Mouse (Mus musculus): ENCODE results near the gene Fam120a. TPM values are rescaled to one million over a fixed set of nuclear protein-coding genes. Genes with fewer than 3 reads are reported as not detected.

Fam120a gene
- total RNA-seq, 2 experiments from 2014 or later, result 96.4 to 101 TPM

GRCm38 (mm10) chr13:48966851-48967821 is 681 bp downstream of the Fam120a start:
- peak; percentile 51 for DNase-seq

GRCm38 (mm10) chr13:48965559-48966525 is 2.0 kb downstream of the Fam120a start:
- DNase-seq, result peak; percentile 55

DNA sequence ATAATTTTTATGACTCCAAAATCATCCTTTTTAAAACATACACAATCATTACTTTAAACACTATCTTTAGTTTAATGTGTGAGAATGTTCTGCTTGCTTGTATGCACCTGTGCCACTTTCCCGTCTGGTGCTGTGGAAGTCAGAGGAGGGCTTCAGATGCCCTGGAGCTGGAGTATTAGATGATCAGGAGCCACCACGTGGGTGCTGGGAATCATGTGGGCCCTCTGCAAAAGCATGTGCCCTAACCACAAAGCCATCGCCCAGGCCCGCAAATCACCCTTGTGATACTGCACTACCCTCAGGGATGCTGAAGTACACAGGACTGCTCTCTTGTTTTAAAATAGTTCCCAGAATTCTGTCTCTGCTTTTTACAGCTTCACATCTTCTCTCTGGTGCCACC is 3.0 kb downstream of the Fam120a start:
- no peak for DNase-seq

GRCm38 (mm10) chr13:48963111-48963510 is 4.7 kb downstream of the Fam120a start:
- DNase-seq, result no peak

GRCm38 (mm10) chr13:48962519-48962918 is 5.3 kb downstream of the Fam120a start:
- DNase-seq, result no peak

DNA sequence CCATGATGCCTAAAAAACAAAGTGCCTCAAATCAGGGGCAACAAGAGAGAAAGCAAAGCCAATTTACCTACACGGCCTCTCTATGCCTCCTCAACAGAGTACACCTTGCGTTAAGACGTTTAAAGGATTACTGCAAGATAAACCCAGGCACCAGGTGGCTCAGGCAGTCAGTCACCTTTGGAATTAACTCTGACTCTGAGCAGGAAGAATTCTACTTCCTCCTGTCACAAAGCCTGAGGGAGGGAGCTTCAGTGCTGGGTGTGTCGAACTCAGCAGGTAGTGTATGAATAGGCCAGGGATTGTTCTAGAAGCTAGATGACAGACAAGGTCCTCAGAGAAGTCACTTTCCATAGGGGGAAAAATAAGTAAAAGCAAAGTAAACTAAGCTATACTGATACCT is 9.2 kb downstream of the Fam120a start:
- no peak for DNase-seq

DNA sequence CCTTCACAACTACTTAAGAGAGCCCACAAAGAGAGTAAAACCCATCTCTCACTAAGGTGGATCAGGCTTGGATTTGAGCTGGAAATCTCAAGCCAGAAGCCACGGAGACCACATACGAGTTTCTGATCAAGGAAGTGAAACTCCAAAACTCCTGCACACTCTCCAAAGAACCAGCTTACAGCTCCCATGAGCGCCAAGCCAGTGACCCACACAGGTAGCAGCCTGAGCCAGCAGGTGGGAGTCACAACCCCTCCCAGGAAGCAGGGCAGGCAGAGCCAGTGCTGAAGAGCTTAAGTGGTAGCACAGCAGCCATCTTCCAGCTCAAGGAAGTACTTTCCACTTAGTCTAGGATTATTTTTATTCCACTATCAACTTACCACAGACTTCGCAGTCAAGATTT is 13.0 kb downstream of the Fam120a start:
- no peak for DNase-seq

- DNase-seq, result no peak
These were observed 17.1 kb downstream of the Fam120a start for GRCm38 (mm10) chr13:48950600-48951241.

GRCm38 (mm10) chr13:48948951-48949350 is 18.9 kb downstream of the Fam120a start:
- DNase-seq, result no peak

DNA sequence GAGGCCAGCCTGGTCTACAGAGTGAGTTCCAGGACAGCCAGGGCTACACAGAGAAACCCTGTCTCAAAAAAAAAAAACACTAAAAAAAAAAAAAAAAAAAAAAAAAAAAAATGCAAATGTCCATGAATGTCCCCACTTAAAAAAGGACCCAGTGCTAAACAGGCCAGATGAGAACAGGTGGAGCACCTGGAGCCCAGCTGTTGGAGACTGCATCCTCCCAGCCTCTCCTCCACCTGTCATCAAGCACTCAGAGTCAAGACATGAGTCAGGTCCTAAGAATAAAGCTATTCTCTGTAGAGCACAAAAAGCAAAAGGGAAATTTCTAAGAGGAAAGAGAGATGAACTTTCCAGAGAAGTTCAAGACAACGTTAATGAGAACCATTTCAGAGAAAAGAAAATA is 23.2 kb downstream of the Fam120a start:
- DNase-seq, result no peak

GRCm38 (mm10) chr13:48942471-48942870 is 25.3 kb downstream of the Fam120a start:
- no peak for DNase-seq

DNA sequence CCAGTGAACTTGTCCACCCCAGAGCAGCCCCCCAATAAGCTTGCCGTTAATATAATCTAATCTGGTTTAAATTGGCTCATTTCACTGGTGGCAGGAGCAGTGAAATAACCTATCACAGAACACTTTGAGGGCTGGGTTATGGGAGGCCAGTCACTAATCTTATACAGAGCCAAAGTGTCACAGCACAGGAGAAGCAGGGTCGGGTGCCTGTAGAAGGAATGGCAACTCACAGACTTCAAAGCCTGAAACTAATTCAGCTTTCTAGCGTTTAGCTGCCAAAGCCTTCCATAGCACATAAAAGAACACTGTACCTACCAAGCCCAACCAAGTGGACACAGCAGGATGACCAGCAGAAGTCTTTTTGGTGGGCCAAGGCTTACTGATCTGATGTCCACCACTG is 26.0 kb downstream of the Fam120a start:
- DNase-seq, result no peak

GRCm38 (mm10) chr13:48934597-48934996 is 33.2 kb downstream of the Fam120a start:
- no peak for DNase-seq

- no peak for DNase-seq
These were observed 35.1 kb downstream of the Fam120a start for GRCm38 (mm10) chr13:48932692-48933091.

DNA sequence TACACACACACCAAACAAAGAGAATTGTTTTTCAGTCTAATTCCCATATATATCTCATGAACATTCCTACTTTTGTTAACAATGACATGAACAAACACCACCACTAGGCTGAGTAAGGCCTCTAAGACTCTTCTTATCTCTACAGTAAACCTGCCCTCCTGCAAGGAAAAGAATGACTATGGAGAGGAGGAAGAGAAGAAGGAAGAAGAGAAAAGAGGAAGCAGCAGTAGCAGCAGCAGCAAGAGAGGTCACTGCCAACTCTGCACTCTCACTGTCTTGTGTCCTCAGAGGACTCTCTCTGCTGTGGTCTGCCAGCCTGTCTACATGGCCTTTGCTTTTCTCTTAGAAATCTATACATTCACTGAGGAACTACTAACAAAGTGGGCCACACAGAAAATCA is 36.1 kb downstream of the Fam120a start:
- no peak for DNase-seq

GRCm38 (mm10) chr13:48931232-48931631 is 36.6 kb downstream of the Fam120a start:
- no peak for DNase-seq

- no peak for DNase-seq
These were observed 38.2 kb downstream of the Fam120a start for GRCm38 (mm10) chr13:48929535-48930110.

DNA sequence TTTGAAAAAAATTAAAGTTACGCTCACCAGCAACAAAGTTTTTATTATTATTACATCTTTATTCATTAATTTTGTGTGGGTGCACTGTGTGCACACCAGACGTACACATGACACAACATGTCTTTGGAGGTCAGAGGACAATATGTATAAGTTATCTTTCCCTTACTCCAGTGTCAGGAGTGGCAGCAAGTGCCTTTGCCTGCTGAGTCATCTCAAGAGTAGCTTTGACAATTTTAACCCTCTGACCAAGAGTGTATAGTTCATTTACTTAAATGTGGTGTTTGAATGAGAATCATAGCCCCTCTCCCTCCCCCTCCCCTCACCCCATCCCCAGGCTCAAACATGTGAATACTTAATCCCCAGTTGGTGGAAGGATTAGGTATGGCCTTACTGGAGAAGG is 40.2 kb downstream of the Fam120a start:
- DNase-seq, result no peak

- DNase-seq, result no peak
These were observed 45.1 kb downstream of the Fam120a start for GRCm38 (mm10) chr13:48922712-48923111.

DNA sequence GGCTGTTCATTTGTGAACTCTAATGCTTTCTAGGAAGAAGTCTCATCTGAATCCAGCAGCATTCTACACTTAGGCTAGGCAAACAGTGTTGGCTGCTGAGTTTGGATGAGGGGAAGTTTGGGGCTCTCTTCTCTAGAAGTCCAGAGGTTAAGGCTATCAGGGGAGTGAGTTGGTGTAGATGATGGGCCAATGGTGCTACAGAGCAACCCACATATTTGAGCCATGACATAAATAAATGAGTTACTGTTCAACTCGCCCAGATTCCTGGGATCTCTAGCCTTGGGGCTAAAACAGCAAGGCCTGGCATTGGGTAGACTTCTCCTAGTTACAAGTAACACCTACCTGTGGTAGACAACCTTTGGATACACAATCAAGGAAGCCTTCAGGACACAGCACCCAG is 46.6 kb downstream of the Fam120a start:
- no peak for DNase-seq

GRCm38 (mm10) chr13:48919756-48920415 is 47.9 kb downstream of the Fam120a start:
- no peak for DNase-seq

Data from gastrocnemius, postnatal 10 days (tissue).